Mouse (Mus musculus) C2C12 (cell line): Measurements from ENCODE around the gene Gm45837. TPM values are rescaled to one million over a fixed set of nuclear protein-coding genes. Genes with fewer than 3 reads are reported as not detected.

ENCODE experiments used
- H3K27me3 ChIP-seq: one replicate; pipeline ENCODE4 v1.6.1; 2011; ENCODE audit not compliant: control insufficient read depth, insufficient read depth, insufficient read length
- H3K36me3 ChIP-seq: one replicate; pipeline ENCODE4 v1.6.1; 2011; ENCODE audit not compliant: control insufficient read depth, insufficient read depth
- H3K4me3 ChIP-seq: one replicate; pipeline ENCODE4 v1.5.1; 2011; ENCODE audit warnings: mild to moderate bottlenecking, control low read depth; ENCODE audit not compliant: poor library complexity, insufficient read depth, severe bottlenecking
- H3K79me2 ChIP-seq: one replicate; pipeline ENCODE4 v1.6.1; 2011; ENCODE audit not compliant: control insufficient read depth, insufficient read depth
- H3K79me3 ChIP-seq: one replicate; pipeline ENCODE4 v1.6.1; 2011; ENCODE audit warnings: low read depth, control low read depth
- H3ac ChIP-seq: one replicate; pipeline ENCODE3; 2011; ENCODE audit warnings: low read depth; ENCODE audit not compliant: control insufficient read depth, insufficient read length
- CEBPB ChIP-seq: IDR thresholded peaks from one replicate; pipeline ENCODE4 v1.6.1; 2011; ENCODE audit warnings: low read depth, mild to moderate bottlenecking, control low read depth, moderate library complexity
- CTCF ChIP-seq: IDR thresholded peaks from one replicate; pipeline ENCODE4 v1.5.1; 2011; ENCODE audit not compliant: control insufficient read depth, insufficient read depth, insufficient read length
- FOSL1 ChIP-seq: IDR thresholded peaks from one replicate; pipeline ENCODE4 v1.8.0; 2011; ENCODE audit warnings: mild to moderate bottlenecking, low read length; ENCODE audit not compliant: poor library complexity, insufficient read depth, severe bottlenecking
- MAX ChIP-seq: IDR thresholded peaks from one replicate; pipeline ENCODE4 v1.6.1; 2011; ENCODE audit warnings: mild to moderate bottlenecking, control low read depth
- MYOD1 ChIP-seq: IDR thresholded peaks from one replicate; pipeline ENCODE4 v1.6.1; 2011; ENCODE audit warnings: low read depth; ENCODE audit not compliant: control insufficient read depth, insufficient read length
- MYOG ChIP-seq: IDR thresholded peaks from one replicate; pipeline ENCODE4 v1.6.1; 2011; ENCODE audit not compliant: control insufficient read depth, insufficient read length; ENCODE audit errors: extremely low read depth
- USF1 ChIP-seq: IDR thresholded peaks from one replicate; pipeline ENCODE4 v1.6.1; 2011; ENCODE audit warnings: low read depth, mild to moderate bottlenecking, control low read depth, moderate library complexity
- polyA plus RNA-seq: library from polyadenylated mRNA; unstranded; fragments of >200 nt; fragmentation: generic; extraction: Trizol; gene quantifications from one replicate; pipeline ENCODE4 v1.2.1, GENCODE M21; 2012; ENCODE audit warnings: missing spikeins

The Gm45837 gene
- polyA plus RNA-seq, 1 experiment, result not detected

DNA sequence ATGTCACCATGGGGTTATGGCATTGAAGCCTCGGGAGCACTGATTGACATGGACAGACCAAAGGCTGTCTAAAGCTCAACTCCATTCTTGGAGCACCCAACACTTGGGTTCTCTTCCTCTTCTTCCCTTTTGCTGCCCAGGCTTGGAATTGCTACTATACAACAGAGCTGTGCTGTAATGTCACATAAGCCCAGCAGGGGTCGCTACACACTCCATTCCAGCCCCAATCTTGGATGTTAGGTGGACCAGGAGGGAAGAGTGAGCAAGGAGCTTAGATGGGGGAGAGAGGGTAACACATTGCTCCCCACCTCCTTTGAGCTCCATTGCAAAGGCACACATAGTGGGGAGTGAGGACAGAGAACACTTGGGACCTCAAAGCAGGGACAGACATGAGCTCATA, 17.1 kb downstream of the Gm45837 start:
- peaks cover 39% of the 10 kb centered on the region for H3K27me3 ChIP-seq

DNA sequence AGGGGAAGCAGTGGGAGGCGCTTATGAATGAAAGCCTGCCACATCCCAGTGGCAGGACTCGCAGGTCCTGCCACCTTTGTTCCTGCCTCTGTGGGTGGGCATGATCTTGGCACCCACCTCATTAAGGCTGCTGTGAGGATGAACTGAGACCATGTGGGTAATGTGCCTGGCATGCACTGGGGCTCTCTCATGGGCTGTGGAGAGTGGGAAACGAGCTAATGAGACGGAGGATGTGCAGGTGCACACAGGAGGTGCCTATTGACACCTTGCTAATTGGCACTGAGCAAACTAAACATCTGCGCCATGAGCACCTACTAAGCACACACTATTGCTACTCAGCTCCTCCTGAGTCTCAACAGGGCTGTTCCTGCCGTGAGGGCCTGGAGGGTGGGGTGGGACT, 24.4 kb downstream of the Gm45837 start:
- Histone ChIP-seq H3K79me2 (no peaks in the 10 kb centered on the region), H3K27me3 (peaks cover 5% of the 10 kb centered on the region), H3K4me3 (no peak overlapping the region), H3K79me3 (no peaks in the 10 kb centered on the region), H3K36me3 (no peaks in the 10 kb centered on the region), H3ac (no peak overlapping the region)
- no peak for TF ChIP-seq CEBPB
- TF ChIP-seq USF1, result no peak
- no peak for TF ChIP-seq MYOG
- no peak for TF ChIP-seq CTCF
- TF ChIP-seq MAX, result no peak
- TF ChIP-seq MYOD1, result no peak
- no peak for TF ChIP-seq FOSL1

More for the DNA sequence above, 17.1 kb downstream of the Gm45837 start:
- Histone ChIP-seq H3K79me3 (no peaks in the 10 kb centered on the region), H3K79me2 (no peaks in the 10 kb centered on the region), H3ac (no peak overlapping the region), H3K36me3 (no peaks in the 10 kb centered on the region), H3K4me3 (no peak overlapping the region)
- TF ChIP-seq FOSL1 (no peak), CTCF (peak; percentile 27)

DNA sequence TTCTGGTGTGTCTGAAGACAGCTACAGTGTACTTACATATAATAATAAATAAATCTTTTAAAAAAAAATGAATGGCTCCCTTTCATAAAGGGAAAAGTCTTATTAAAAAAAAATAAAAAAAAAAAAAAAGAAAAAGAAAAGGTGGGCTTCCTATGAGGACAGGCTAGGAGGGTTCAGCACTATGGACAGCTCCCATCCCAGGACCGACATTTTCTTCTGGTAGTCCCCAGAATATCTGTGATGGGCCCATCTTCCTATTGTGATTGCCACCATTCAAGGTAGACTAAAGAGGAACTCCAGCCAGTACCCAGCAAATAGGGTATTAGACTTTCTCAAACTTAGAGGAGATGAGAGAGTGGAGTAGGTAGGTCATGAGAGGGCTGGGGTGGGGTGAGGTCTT, 27.2 kb downstream of the Gm45837 start:
- Histone ChIP-seq H3K36me3 (no peaks in the 10 kb centered on the region), H3K79me2 (no peaks in the 10 kb centered on the region), H3K27me3 (peaks cover 18% of the 10 kb centered on the region), H3K4me3 (no peak overlapping the region), H3K79me3 (no peaks in the 10 kb centered on the region), H3ac (no peak overlapping the region)
- TF ChIP-seq USF1 (no peak), CTCF (no peak), FOSL1 (no peak), CEBPB (no peak), MYOG (no peak), MAX (no peak), MYOD1 (no peak)

DNA sequence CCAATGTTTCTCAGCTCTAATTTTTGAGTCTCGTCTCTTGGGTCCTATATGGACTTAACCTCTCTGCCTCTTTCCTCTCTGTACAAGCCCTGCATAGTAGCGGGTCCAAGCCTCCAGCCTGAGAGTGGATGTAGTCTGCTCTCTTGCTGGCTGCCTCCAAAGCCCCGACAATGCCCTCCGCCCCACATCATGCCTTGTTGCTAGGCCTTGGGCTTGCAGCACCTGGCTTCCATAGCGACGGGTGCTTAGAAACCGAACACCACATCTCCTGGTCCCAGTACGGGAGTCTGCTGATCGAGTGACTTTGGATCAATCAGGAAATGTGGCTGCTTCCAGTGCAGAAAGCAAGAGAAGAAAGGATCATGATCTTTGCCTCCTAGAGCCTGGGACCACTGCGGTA, 32.4 kb downstream of the Gm45837 start:
- Histone ChIP-seq H3K27me3 (peaks cover 37% of the 10 kb centered on the region), H3K36me3 (no peaks in the 10 kb centered on the region), H3ac (no peak overlapping the region), H3K79me3 (no peaks in the 10 kb centered on the region), H3K4me3 (no peak overlapping the region), H3K79me2 (no peaks in the 10 kb centered on the region)
- TF ChIP-seq CTCF, result no peak
- TF ChIP-seq MYOD1, result no peak

DNA sequence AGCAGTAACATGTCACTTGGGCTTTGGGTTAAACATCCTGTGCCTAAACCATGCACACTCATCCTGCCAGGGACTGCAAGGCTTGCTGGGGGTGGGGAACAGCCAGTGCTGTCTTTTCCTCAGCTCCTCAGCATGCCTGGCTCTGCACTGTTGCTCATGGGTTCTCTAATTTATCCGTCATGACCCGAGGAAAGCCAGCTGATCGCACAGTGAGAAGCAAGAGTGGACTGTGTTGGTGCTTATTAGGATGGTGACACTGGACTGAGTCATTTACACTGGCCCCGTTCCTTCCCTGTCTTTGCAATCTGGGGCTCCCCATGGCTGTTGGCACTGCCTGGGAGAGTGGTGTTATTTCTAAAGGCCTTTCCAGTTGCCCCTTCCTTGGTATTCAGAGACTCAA, 33.5 kb downstream of the Gm45837 start:
- no peaks in the 10 kb centered on the region for H3K79me3 ChIP-seq
- peaks cover 37% of the 10 kb centered on the region for H3K27me3 ChIP-seq
- no peak overlapping the region for H3ac ChIP-seq
- no peaks in the 10 kb centered on the region for H3K79me2 ChIP-seq
- no peak overlapping the region for H3K4me3 ChIP-seq
- no peaks in the 10 kb centered on the region for H3K36me3 ChIP-seq
- TF ChIP-seq CEBPB (no peak), CTCF (no peak), USF1 (no peak)

DNA sequence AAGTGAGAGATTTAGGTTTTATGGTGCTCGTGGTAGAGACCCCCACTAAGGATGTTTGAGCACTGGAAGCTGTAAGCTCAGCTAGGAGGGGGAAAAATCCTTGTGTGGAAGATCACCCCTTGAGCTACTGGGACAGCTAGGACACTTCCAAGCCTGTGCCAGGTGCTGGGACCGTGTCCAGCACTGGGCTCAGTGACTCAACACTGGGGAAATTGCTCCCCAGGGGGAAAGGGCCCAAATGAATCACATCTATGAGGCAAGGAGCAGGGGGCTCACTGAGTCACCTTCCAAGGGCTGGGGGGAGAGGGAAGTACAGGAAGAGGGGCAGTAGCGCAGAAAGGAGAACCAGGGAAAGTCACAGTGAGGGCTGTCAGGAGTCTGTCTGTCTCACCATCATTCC, 39.2 kb downstream of the Gm45837 start:
- Histone ChIP-seq H3K79me3 (no peaks in the 10 kb centered on the region), H3ac (no peak overlapping the region), H3K79me2 (no peaks in the 10 kb centered on the region), H3K4me3 (no peak overlapping the region), H3K36me3 (no peaks in the 10 kb centered on the region), H3K27me3 (peaks cover 12% of the 10 kb centered on the region)
- TF ChIP-seq MYOD1 (peak; percentile 93), FOSL1 (peak; percentile 78), MYOG (no peak), CEBPB (peak; percentile 76)
